Mouse (Mus musculus): ENCODE measurements around the gene Ccdc88c. TPM values are rescaled to one million over a fixed set of nuclear protein-coding genes. Genes with fewer than 3 reads are reported as not detected.
"Not testable (repeated sequence)": the region's sequence is repeated elsewhere in the genome, so short reads cannot be mapped to it uniquely, and the experiment has no call there.

Ccdc88c gene
- total RNA-seq, 4 experiments from 2014 or later, result 30.2 to 38.8 (median 34.7) TPM

GRCm38 (mm10) chr12:101017971-101018371 lies 10.9 kb downstream of the Ccdc88c start:
- DNase-seq (ENCODE audit: low spot score in 2 of 2), result no peak

- no peak for DNase-seq (ENCODE audit: low spot score in 2 of 2)
Measured at GRCm38 (mm10) chr12:101016412-101016928, 12.4 kb downstream of the Ccdc88c start.

GRCm38 (mm10) chr12:101015926-101016325 lies 12.9 kb downstream of the Ccdc88c start:
- DNase-seq (ENCODE audit: low spot score in 2 of 2), result no peak

- DNase-seq (ENCODE audit: low spot score in 2 of 2), result no peak
Measured at GRCm38 (mm10) chr12:101015165-101015560, 13.7 kb downstream of the Ccdc88c start.

GRCm38 (mm10) chr12:101014549-101015164 lies 14.2 kb downstream of the Ccdc88c start:
- no peak for DNase-seq (ENCODE audit: low spot score in 2 of 2)

- not testable (repeated sequence) for DNase-seq (ENCODE audit: low spot score in 2 of 2)
Measured at GRCm38 (mm10) chr12:101013668-101014067, 15.2 kb downstream of the Ccdc88c start.

- DNase-seq (ENCODE audit: low spot score in 2 of 2), result no peak
Measured at GRCm38 (mm10) chr12:101013078-101013665, 15.7 kb downstream of the Ccdc88c start.

- DNase-seq (ENCODE audit: low spot score in 2 of 2), result no peak
Measured at GRCm38 (mm10) chr12:101012197-101013077, 16.4 kb downstream of the Ccdc88c start.

- DNase-seq (ENCODE audit: low spot score in 2 of 2), result no peak
Measured at GRCm38 (mm10) chr12:101011017-101011416, 17.8 kb downstream of the Ccdc88c start.

GRCm38 (mm10) chr12:101010148-101010920 lies 18.5 kb downstream of the Ccdc88c start:
- no peak for DNase-seq (ENCODE audit: low spot score in 2 of 2)

GRCm38 (mm10) chr12:101009225-101009624 lies 19.6 kb downstream of the Ccdc88c start:
- no peak for DNase-seq (ENCODE audit: low spot score in 2 of 2)

GRCm38 (mm10) chr12:101008648-101009047 lies 20.2 kb downstream of the Ccdc88c start:
- no peak for DNase-seq (ENCODE audit: low spot score in 2 of 2)

- DNase-seq (ENCODE audit: low spot score in 2 of 2), result peak; percentile 68 to 83
Measured at GRCm38 (mm10) chr12:101007968-101008481, 20.8 kb downstream of the Ccdc88c start.

- DNase-seq (ENCODE audit: low spot score in 2 of 2), result no peak
Measured at GRCm38 (mm10) chr12:101007427-101007826, 21.4 kb downstream of the Ccdc88c start.

GRCm38 (mm10) chr12:101005665-101006420 lies 23.0 kb downstream of the Ccdc88c start:
- DNase-seq (ENCODE audit: low spot score in 2 of 2), result no peak

- DNase-seq (ENCODE audit: low spot score in 2 of 2), result no peak
Measured at GRCm38 (mm10) chr12:101004982-101005381, 23.9 kb downstream of the Ccdc88c start.

GRCm38 (mm10) chr12:101002801-101003513 lies 25.9 kb downstream of the Ccdc88c start:
- no peak for DNase-seq (ENCODE audit: low spot score in 2 of 2)

- no peak for DNase-seq (ENCODE audit: low spot score in 2 of 2)
Measured at GRCm38 (mm10) chr12:100999061-100999954, 29.5 kb downstream of the Ccdc88c start.

- DNase-seq (ENCODE audit: low spot score in 2 of 2), result no peak
Measured at GRCm38 (mm10) chr12:100998564-100998962, 30.3 kb downstream of the Ccdc88c start.

Data from layer of hippocampus, adult 8-10 months (tissue).